ENCODE assay signal across 33 mouse cellular contexts in the genomic region with DNA sequence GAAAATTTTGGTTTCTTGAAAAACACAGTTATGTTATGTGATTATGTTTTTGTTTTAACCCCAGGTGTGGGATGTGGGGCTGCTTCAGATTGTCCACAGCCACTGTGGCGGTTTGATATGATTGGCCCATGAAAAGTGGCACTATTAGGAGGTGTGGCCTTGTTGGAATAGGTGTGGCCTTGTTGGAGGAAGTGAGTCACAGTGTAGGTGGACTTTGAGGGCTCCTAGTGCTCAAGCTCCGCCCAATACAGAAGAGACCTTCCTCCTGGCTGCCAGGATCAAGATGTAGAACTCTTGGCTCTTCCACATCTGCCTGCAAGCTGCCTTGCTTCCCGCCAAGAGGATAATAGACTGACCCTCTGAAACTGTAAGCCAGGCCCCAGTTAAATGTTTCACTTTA. TPM values are rescaled to one million over a fixed set of nuclear protein-coding genes. Genes with fewer than 3 reads are reported as not detected.
"Had no signal": no experiment of that assay in that cellular context is flagged by ENCODE, and none has a peak within 500 bp of the region (broad histone marks: within the 10 kb centered on the region; RNA-seq: fewer than 3 reads in every experiment).

No protein-coding gene starts in this region.

- H3K4me2 ChIP-seq: heart, embryonic 12.5 days; hindbrain, embryonic 12.5 days; hindbrain, embryonic 15.5 days; kidney, embryonic 15.5 days; limb, embryonic 12.5 days; liver, embryonic 11.5 days; liver, embryonic 13.5 days; liver, embryonic 15.5 days had no signal

- H3K36me3 ChIP-seq: heart, embryonic 12.5 days; hindbrain, embryonic 10.5 days; hindbrain, embryonic 12.5 days; hindbrain, embryonic 15.5 days; kidney, embryonic 15.5 days; limb, embryonic 12.5 days; liver, embryonic 13.5 days; liver, embryonic 15.5 days had no signal

- H3K27ac ChIP-seq: heart, adult 2 months; hindbrain, embryonic 10.5 days; hindbrain, embryonic 12.5 days; hindbrain, embryonic 15.5 days; hindbrain, postnatal 0 days; kidney, embryonic 15.5 days; kidney, postnatal 0 days; limb, embryonic 12.5 days; liver, embryonic 13.5 days; liver, embryonic 15.5 days had no signal

- DNase-seq: gastrocnemius, postnatal 14 days; gastrocnemius, postnatal 36 days; heart, adult 11 months; heart, adult 2 months; heart, postnatal 10 days; heart, postnatal 4 days; kidney, adult 11 months; kidney, adult 2 months; kidney, adult 9 months; kidney, postnatal 14 days; kidney, postnatal 36 days; layer of hippocampus, adult 9-11 months; layer of hippocampus, postnatal 36 days; left cerebral cortex, postnatal 4 days; liver; liver, embryonic 13.5 days; liver, postnatal 0 days had no signal

- H3K9ac ChIP-seq: heart, embryonic 12.5 days; hindbrain, embryonic 12.5 days; hindbrain, embryonic 15.5 days; kidney, embryonic 15.5 days; limb, embryonic 12.5 days; liver, embryonic 13.5 days; liver, embryonic 15.5 days; liver, postnatal 0 days had no signal

- H3K27me3 ChIP-seq: heart, embryonic 12.5 days; hindbrain, embryonic 12.5 days; hindbrain, embryonic 15.5 days; kidney, embryonic 15.5 days; limb, embryonic 12.5 days; liver, embryonic 13.5 days; liver, embryonic 15.5 days had no signal

- H3K4me1 ChIP-seq: heart, embryonic 12.5 days; hindbrain, embryonic 10.5 days; hindbrain, embryonic 12.5 days; hindbrain, embryonic 15.5 days; kidney, embryonic 15.5 days; limb, embryonic 12.5 days had no signal

- H3K4me3 ChIP-seq: heart, adult 2 months; heart, embryonic 12.5 days; hindbrain, embryonic 10.5 days; hindbrain, embryonic 12.5 days; hindbrain, embryonic 15.5 days; kidney, embryonic 15.5 days; limb, embryonic 12.5 days; liver, embryonic 13.5 days; liver, embryonic 15.5 days had no signal

- ATAC-seq: hindbrain, postnatal 0 days; intestine, embryonic 16.5 days; liver, postnatal 0 days had no signal

- H3K9me3 ChIP-seq: heart, embryonic 12.5 days; hindbrain, embryonic 10.5 days; hindbrain, embryonic 12.5 days; hindbrain, embryonic 15.5 days; kidney, embryonic 15.5 days; limb, embryonic 12.5 days; liver, embryonic 13.5 days; liver, embryonic 15.5 days had no signal

RNA-seq across cellular contexts. Expression of gene Il27, which starts 18.0 kb away (rescaled TPM):
- polyA plus RNA-seq: gonadal fat pad, adult 2 months; heart, adult 2 months; heart, embryonic 12.5 days; heart, embryonic 14.5 days; heart, embryonic 16.5 days; hindbrain, embryonic 10.5 days; hindbrain, embryonic 12.5 days; hindbrain, embryonic 15.5 days; hindbrain, postnatal 0 days; intestine, embryonic 14.5 days; intestine, embryonic 16.5 days; kidney, embryonic 15.5 days; kidney, postnatal 0 days; limb, embryonic 12.5 days; limb, embryonic 14.5 days; liver, embryonic 11.5 days; liver, embryonic 13.5 days had no signal
